Mouse (Mus musculus) small intestine, adult 2 months (tissue): ENCODE measurements around the gene Dnah7c. TPM values are rescaled to one million over a fixed set of nuclear protein-coding genes. Genes with fewer than 3 reads are reported as not detected.

Experiments used
- H3K27ac ChIP-seq: fragments of 200-500 bp; 2 replicates; pipeline ENCODE4 v1.5.1; 2012; ENCODE audit warnings: low read depth, low read length, control low read depth, inconsistent platforms; ENCODE audit not compliant: insufficient read depth
- H3K27me3 ChIP-seq: fragments of 200-500 bp; 2 replicates; pipeline ENCODE4 v1.6.1; 2012; ENCODE audit warnings: mild to moderate bottlenecking, moderate library complexity, low read length, inconsistent platforms; ENCODE audit not compliant: control insufficient read depth, insufficient read depth
- H3K36me3 ChIP-seq: fragments of 200-500 bp; 2 replicates; pipeline ENCODE4 v1.6.1; 2012; ENCODE audit warnings: mild to moderate bottlenecking, low read length, control low read depth, inconsistent platforms; ENCODE audit not compliant: control insufficient read depth, insufficient read depth
- H3K4me1 ChIP-seq: fragments of 200-500 bp; 2 replicates; pipeline ENCODE4 v1.6.1; 2012; ENCODE audit warnings: low read length, inconsistent platforms, mixed read lengths; ENCODE audit not compliant: control insufficient read depth, insufficient read depth, insufficient read length
- H3K4me3 ChIP-seq: fragments of 200-500 bp; 2 replicates; pipeline ENCODE4 v1.5.1; 2012; ENCODE audit warnings: low read depth, mild to moderate bottlenecking, control low read depth, inconsistent platforms, low read length, moderate library complexity
- CTCF ChIP-seq: fragments of 200-500 bp; IDR thresholded peaks from 2 replicates; pipeline ENCODE4 v1.5.1; 2012; ENCODE audit warnings: low read depth, mild to moderate bottlenecking, control low read depth, inconsistent platforms, low read length, moderate library complexity, mixed read lengths; ENCODE audit not compliant: insufficient replicate concordance, insufficient read length; ENCODE audit errors: extremely low read depth
- POLR2A ChIP-seq: fragments of 200-500 bp; IDR thresholded peaks from 2 replicates; pipeline ENCODE4 v1.6.1; 2012; ENCODE audit warnings: low read depth, mild to moderate bottlenecking, control low read depth, inconsistent platforms, low read length, moderate library complexity
- WGBS: fragments of 180-500 bp; shearing (Covaris S2); methylation state at CpG from one replicate; pipeline ENCODE4 v1.1.7; 2018; 5-methylcytosine and 5-hydroxymethylcytosine counted together
- polyA plus RNA-seq: library from polyadenylated mRNA; depleted of rRNA; stranded (reverse); fragments of >200 nt; gene quantifications from 2 replicates; pipeline ENCODE4 v1.2.3, GENCODE M21; 2012

Dnah7c gene
- polyA plus RNA-seq, 1 experiment = not detected

DNA sequence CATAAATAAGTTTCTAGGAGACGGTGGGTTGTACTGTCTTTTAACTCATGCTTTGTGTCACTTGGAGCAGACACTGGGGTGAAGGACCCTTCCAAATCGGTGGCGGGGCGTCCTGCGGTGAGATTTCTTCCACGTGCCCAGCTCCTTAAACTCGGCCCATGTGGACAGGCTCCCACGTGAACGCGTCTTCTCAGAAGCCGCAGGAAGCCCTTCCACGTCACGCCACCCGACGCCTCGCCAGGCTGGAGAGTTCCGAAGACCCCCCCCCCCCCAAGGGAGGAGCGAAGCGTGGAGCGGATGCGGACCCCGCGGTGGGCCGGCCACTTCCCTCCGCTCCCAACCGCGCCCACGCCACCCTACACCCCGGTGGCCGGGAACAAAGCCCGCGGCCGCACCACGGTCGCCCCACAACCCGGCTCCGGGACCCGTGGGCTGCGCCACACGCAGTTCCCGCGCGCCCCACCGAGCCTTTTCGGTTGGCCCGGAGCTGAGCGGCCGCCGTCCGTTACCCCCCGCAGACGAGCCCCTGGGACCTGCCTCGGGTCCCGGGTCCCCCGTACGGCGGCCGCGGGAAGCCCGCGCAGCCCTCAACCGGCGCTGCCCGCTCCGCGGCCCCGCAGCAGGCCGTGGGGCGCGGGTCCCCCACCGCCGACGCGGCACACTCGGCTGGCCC, 427.3 kb downstream of the Dnah7c start:
- H3K27me3 ChIP-seq = no peaks in the 10 kb centered on the region
- peak overlapping the region; percentile 80 for H3K4me3 ChIP-seq
- no peaks in the 10 kb centered on the region; the same call in 1 of the 2 replicates for H3K4me1 ChIP-seq
- no peak for TF ChIP-seq CTCF
- TF ChIP-seq POLR2A = no peak
- WGBS = 1% methylated on average over 75 of the region's 75 CpGs
- H3K36me3 ChIP-seq = no peaks in the 10 kb centered on the region
- H3K27ac ChIP-seq = peak overlapping the region; percentile 71

DNA sequence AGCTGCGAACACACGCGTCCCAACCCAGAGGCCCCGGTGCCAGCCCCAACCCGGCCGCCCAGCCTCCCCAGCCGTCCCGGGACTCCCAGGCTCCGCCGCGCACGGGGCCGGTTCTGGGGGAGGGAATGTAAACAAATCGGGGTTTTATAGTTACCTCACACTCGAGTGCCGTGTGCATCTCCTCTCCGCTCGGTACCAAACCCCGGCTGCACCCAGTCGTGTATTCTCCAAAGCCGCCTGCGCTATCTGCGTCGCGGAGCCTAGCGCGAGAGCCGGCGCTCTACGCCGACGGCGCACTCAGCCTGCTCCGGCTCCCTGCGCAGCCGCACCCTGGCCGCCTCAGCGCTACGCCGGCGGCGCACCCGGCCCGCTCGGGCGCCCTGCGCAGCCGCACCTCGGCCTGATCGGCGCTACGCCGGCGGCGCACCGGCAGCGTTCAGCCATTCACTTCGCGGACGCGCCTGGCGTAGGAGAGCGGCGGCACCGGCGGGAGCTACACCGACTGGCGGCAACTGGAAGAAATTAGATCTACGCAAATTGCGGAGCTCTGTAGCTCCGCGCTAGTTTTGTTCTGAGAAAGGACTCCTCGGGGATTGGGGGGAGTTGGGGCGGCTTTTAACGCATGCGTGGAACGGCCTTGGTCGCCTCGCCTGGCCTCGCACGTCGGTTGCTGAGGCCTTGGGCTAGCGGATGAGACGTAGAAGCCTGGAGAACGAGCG, 428.1 kb downstream of the Dnah7c start:
- Histone ChIP-seq H3K27me3 (no peaks in the 10 kb centered on the region), H3K4me3 (peak overlapping the region; percentile 80), H3K27ac (peak overlapping the region; percentile 93), H3K4me1 (no peaks in the 10 kb centered on the region; the same call in 1 of the 2 replicates), H3K36me3 (no peaks in the 10 kb centered on the region)
- under 1% methylated on average over 86 of the region's 86 CpGs for WGBS
- TF ChIP-seq CTCF = no peak
- TF ChIP-seq POLR2A = peak; percentile 78

DNA sequence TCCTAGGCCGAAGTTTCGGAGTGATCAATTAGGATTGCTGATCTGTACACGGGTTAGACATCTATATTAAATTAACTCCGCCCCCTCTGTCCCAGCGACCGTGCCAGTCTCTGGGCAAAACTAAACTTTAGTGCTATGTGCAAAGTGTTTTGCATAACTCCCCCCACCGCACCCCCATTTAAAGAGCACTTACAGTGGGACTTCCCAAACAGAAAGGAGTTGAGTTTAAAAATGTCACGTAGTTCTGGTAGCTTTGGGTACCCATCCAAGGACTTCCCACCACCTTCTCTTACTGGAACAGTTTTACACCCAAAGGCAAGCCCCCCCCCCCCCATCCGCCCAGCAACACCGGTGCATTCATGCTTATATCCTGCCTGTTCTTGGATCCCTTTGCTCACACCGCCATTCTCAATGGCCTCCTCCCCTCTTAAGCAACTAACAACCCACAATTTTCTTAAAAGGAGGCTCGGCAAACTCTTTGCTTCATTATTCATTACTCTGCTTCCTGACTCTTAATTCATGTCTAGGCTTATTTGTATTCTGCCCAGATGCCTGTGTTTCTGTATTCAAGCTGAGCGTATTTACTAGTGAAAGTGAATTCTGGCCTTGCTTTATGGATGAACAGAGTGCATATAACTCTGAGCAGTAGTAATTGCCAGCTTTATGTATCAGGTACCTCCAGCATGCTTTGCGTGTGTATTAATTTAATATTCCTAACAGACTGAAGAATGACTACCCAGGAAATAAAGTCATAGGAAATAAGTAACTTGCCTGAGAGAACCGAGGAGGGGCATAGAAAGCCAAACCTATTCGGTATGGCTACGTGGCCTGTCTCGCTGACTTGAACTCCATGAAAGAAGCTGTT, 428.9 kb downstream of the Dnah7c start:
- TF ChIP-seq CTCF = no peak
- TF ChIP-seq POLR2A = no peak

DNA sequence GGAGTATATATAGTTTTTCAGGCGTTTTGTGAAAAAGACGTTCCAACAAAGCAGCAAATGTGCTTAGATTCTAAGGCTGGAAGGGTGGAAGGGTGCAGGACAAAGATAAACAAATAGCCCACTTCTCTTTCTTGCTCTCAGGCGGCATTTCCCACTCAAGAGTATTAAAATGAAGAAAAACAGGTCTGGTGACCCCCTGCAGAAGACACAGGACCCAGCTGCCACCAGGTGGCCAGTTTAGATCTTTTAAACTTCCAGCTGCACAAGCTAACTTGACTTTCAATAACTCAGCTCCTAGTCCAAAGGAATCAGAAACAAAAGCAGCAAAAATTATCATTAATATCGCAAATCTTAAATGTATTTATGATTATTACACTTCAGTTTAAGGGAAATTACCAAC, 431.1 kb downstream of the Dnah7c start:
- no peaks in the 10 kb centered on the region for H3K27me3 ChIP-seq
- H3K4me3 ChIP-seq = no peak overlapping the region
- WGBS = 64% methylated on average over 4 of the region's 4 CpGs
- TF ChIP-seq CTCF (no peak), POLR2A (no peak)
- H3K4me1 ChIP-seq = no peaks in the 10 kb centered on the region; the same call in 1 of the 2 replicates
- no peaks in the 10 kb centered on the region for H3K36me3 ChIP-seq
- no peak overlapping the region for H3K27ac ChIP-seq

More for the DNA sequence above, 428.9 kb downstream of the Dnah7c start:
- Histone ChIP-seq H3K36me3 (no peaks in the 10 kb centered on the region), H3K4me3 (peak overlapping the region; percentile 80), H3K27me3 (no peaks in the 10 kb centered on the region), H3K27ac (peak overlapping the region; percentile 93), H3K4me1 (no peaks in the 10 kb centered on the region; the same call in 1 of the 2 replicates)
- WGBS = 26% methylated on average over 18 of the region's 18 CpGs
